Comparison of ENCODE assay signal across 20 mouse cellular contexts in genomic region chr4:101167777-101168176, GRCm38 (mm10).
A peak's percentile ranks its signal among the peaks of the same experiment; 100 is the strongest.
DNase-seq lines count a peak whose midpoint lies in the region; ATAC-seq and TF ChIP-seq lines count a peak whose summit lies in the region.
"Had no signal": no experiment of that assay in that cellular context is flagged by ENCODE, and none has a peak within 500 bp of the region (broad histone marks: within the 10 kb centered on the region; RNA-seq: fewer than 3 reads in every experiment).

No protein-coding gene starts in this region.

- no peak overlapping the region for H3K4me3 ChIP-seq in heart, embryonic 16.5 days (ENCODE audit: low read length)
- H3K4me3 ChIP-seq in G1E (ENCODE audit: low read depth, low read length) = no peak overlapping the region
- H3K4me3 ChIP-seq in midbrain, embryonic 14.5 days (replicated peaks; ENCODE audit: low read depth, low read length) = no peak overlapping the region
- H3K4me3 ChIP-seq: embryonic facial prominence, embryonic 10.5 days; forebrain, embryonic 10.5 days; heart, adult 2 months; heart, embryonic 13.5 days; hindbrain, embryonic 15.5 days; limb, embryonic 13.5 days; liver, embryonic 12.5 days; megakaryocyte, embryonic 14.5 days; midbrain, embryonic 13.5 days; neural tube, embryonic 13.5 days had no signal

- no peaks in the 10 kb centered on the region for H3K9me3 ChIP-seq in heart, embryonic 16.5 days (replicated peaks; ENCODE audit: control insufficient read depth, low read length)
- no peaks in the 10 kb centered on the region for H3K9me3 ChIP-seq in G1E (replicated peaks)
- no peaks in the 10 kb centered on the region for H3K9me3 ChIP-seq in midbrain, embryonic 14.5 days (ENCODE audit: control insufficient read depth, low read length)
- H3K9me3 ChIP-seq: embryonic facial prominence, embryonic 10.5 days; forebrain, embryonic 10.5 days; heart, embryonic 13.5 days; hindbrain, embryonic 15.5 days; limb, embryonic 13.5 days; liver, embryonic 12.5 days; megakaryocyte, embryonic 14.5 days; midbrain, embryonic 13.5 days; neural tube, embryonic 13.5 days had no signal

- H3K4me1 ChIP-seq in heart, embryonic 16.5 days (ENCODE audit: control insufficient read depth, insufficient read depth, low read length) = no peaks in the 10 kb centered on the region
- H3K4me1 ChIP-seq in G1E (ENCODE audit: insufficient read depth, low read depth, low read length) = peaks cover 32% of the 10 kb centered on the region
- H3K4me1 ChIP-seq in midbrain, embryonic 14.5 days (ENCODE audit: control insufficient read depth, insufficient read depth, low read length) = no peaks in the 10 kb centered on the region
- H3K4me1 ChIP-seq: embryonic facial prominence, embryonic 10.5 days; forebrain, embryonic 10.5 days; hindbrain, embryonic 15.5 days; midbrain, embryonic 13.5 days; neural tube, embryonic 13.5 days had no signal

- H3K27me3 ChIP-seq in heart, embryonic 16.5 days (ENCODE audit: control insufficient read depth, insufficient read depth, low read length) = no peaks in the 10 kb centered on the region
- H3K27me3 ChIP-seq in G1E (ENCODE audit: insufficient read depth, low read length) = no peaks in the 10 kb centered on the region
- no peaks in the 10 kb centered on the region for H3K27me3 ChIP-seq in midbrain, embryonic 14.5 days (ENCODE audit: control insufficient read depth, insufficient read depth, low read length)
- H3K27me3 ChIP-seq: CH12.LX; heart, embryonic 13.5 days; hindbrain, embryonic 15.5 days; limb, embryonic 13.5 days; liver, embryonic 12.5 days; megakaryocyte, embryonic 14.5 days; midbrain, embryonic 13.5 days; neural tube, embryonic 13.5 days had no signal

- peak; percentile 46; the same call in 1 of the 2 replicates for ATAC-seq in heart, embryonic 16.5 days (replicated peaks; ENCODE audit: extremely low read depth, insufficient read depth, low FRiP score)
- peak; percentile 38; the same call in 1 of the 2 replicates for ATAC-seq in G1E (ENCODE audit: extremely low read depth, insufficient number of reproducible peaks, low FRiP score, poor library complexity, severe bottlenecking)
- no peak for ATAC-seq in midbrain, embryonic 14.5 days (ENCODE audit: low FRiP score, low TSS enrichment)

- H3K4me2 ChIP-seq in heart, embryonic 16.5 days (ENCODE audit: low read depth, low read length) = no peak overlapping the region
- H3K4me2 ChIP-seq in midbrain, embryonic 14.5 days (ENCODE audit: low read length) = no peak overlapping the region
- H3K4me2 ChIP-seq: heart, embryonic 13.5 days; hindbrain, embryonic 15.5 days; limb, embryonic 13.5 days; liver, embryonic 12.5 days; midbrain, embryonic 13.5 days; neural tube, embryonic 13.5 days had no signal

- no peak for DNase-seq in heart, postnatal 14 days
- no peak for DNase-seq in G1E (ENCODE audit: low spot score)
- peak; percentile 79 for DNase-seq in induced T-regulatory cell, adult 2 months (ENCODE audit: low read depth)
- DNase-seq in thymus, postnatal 14 days = peak; percentile 50
- DNase-seq in spleen, postnatal 14 days (ENCODE audit: low spot score in 2 of 2) = no peak
- DNase-seq in midbrain, embryonic 14.5 days = no peak
- no peak for DNase-seq in kidney, postnatal 25 days
- DNase-seq: gastrocnemius, postnatal 14 days had no signal

- no peak for TF ChIP-seq CTCF in G1E (IDR thresholded peaks at IDR 0.05; ENCODE audit: low read depth, low read length)

- peaks cover 14% of the 10 kb centered on the region for H3K36me3 ChIP-seq in heart, embryonic 16.5 days (ENCODE audit: control insufficient read depth, insufficient read depth)
- H3K36me3 ChIP-seq in G1E (replicated peaks) = peaks cover 95% of the 10 kb centered on the region
- peaks cover 37% of the 10 kb centered on the region; the same call in 1 of the 2 replicates for H3K36me3 ChIP-seq in midbrain, embryonic 14.5 days (ENCODE audit: control insufficient read depth, insufficient read depth, low read length)

- H3K27ac ChIP-seq in heart, embryonic 16.5 days (ENCODE audit: low read length) = no peak overlapping the region
- no peak overlapping the region for H3K27ac ChIP-seq in midbrain, embryonic 14.5 days (replicated peaks; ENCODE audit: low read depth, low read length)
- H3K27ac ChIP-seq: embryonic facial prominence, embryonic 10.5 days; forebrain, embryonic 10.5 days; heart, adult 2 months; heart, embryonic 13.5 days; hindbrain, embryonic 15.5 days; limb, embryonic 13.5 days; liver, embryonic 12.5 days; midbrain, embryonic 13.5 days; neural tube, embryonic 13.5 days had no signal

- WGBS in heart, embryonic 16.5 days = 78% methylated on average over 1 of the region's 1 CpGs
- 74% methylated on average over 1 of the region's 1 CpGs for WGBS in midbrain, embryonic 14.5 days

- intact Hi-C loops in heart, postnatal 14 days (cut with DNase I) = loop anchor here (2.0 to 5.0 kb wide), 4 partner anchors 157 to 830 kb away; no protein-coding TSS in a partner anchor

- no peak overlapping the region for H3K9ac ChIP-seq in heart, embryonic 16.5 days (ENCODE audit: low read length)
- H3K9ac ChIP-seq in midbrain, embryonic 14.5 days (replicated peaks; ENCODE audit: low read length) = no peak overlapping the region
- H3K9ac ChIP-seq: heart, embryonic 13.5 days; hindbrain, embryonic 15.5 days; limb, embryonic 13.5 days; liver, embryonic 12.5 days; midbrain, embryonic 13.5 days; neural tube, embryonic 13.5 days had no signal

Comparison
In these comparisons a context has a peak if more than half of its experiments do, and no peak if none do; other contexts are left out.
1. DNase-seq: peak in induced T-regulatory cell, adult 2 months (single experiment) and thymus, postnatal 14 days (single experiment); none in heart, postnatal 14 days (0 of 2), G1E (single experiment), spleen, postnatal 14 days (0 of 2), midbrain, embryonic 14.5 days (single experiment) and kidney, postnatal 25 days (0 of 2).